Comparison of ENCODE assay signal across 22 mouse cellular contexts in genomic region chr9:124080471-124080870, GRCm38 (mm10). TPM values are rescaled to one million over a fixed set of nuclear protein-coding genes. Genes with fewer than 3 reads are reported as not detected.
"Had no signal": no experiment of that assay in that cellular context is flagged by ENCODE, and none has a peak within 500 bp of the region (broad histone marks: within the 10 kb centered on the region; RNA-seq: fewer than 3 reads in every experiment).

No protein-coding gene starts in this region.

RNA-seq across cellular contexts. Expression of gene Ccr2, which starts 21.3 kb away (rescaled TPM):
- polyA plus RNA-seq: erythroblast, embryonic 14.5 days had no signal

RNA-seq across cellular contexts. Expression of gene Ccr5, which starts 40.9 kb away (rescaled TPM):
- polyA plus RNA-seq: erythroblast, embryonic 14.5 days had no signal

RNA-seq across cellular contexts. Expression of gene Ccr3, which starts 58.7 kb away (rescaled TPM):
- total RNA-seq: common myeloid progenitor, adult 5-6 weeks; gastrocnemius, adult 18-20 months; gastrocnemius, adult 2 months; gastrocnemius, postnatal 14 days; gastrocnemius, postnatal 25 days; gastrocnemius, postnatal 36 days; gastrocnemius, postnatal 4 days; heart, adult 18-20 months; heart, adult 2 months; heart, adult 8-10 months had no signal
- polyA plus RNA-seq: embryonic facial prominence, embryonic 10.5 days; embryonic facial prominence, embryonic 11.5 days; embryonic facial prominence, embryonic 12.5 days; erythroblast, embryonic 14.5 days; forebrain, embryonic 10.5 days; forebrain, embryonic 11.5 days; forebrain, embryonic 12.5 days; forebrain, embryonic 13.5 days; forebrain, embryonic 14.5 days; forebrain, embryonic 15.5 days; forebrain, embryonic 16.5 days; forebrain, postnatal 0 days had no signal
